Mouse (Mus musculus) brain, embryonic 14.5 days (tissue): ENCODE measurements at regions not wholly inside any gene's neighbourhood (a gene's known extent, or its start where the extent isn't known, plus 50 kb on each side); places are given as distances from the start of the nearest gene placed in this dataset.
"Not testable (repeated sequence)": the region's sequence is repeated elsewhere in the genome, so short reads cannot be mapped to it uniquely, and the experiment has no call there.

Source experiments
- DNase-seq: peaks from one replicate; pipeline ENCODE4 v3.0.0-alpha.2; 2011; ENCODE audit warnings: low read depth
- CTCF ChIP-seq: fragments of 200-500 bp; IDR thresholded peaks from 2 replicates; pipeline ENCODE4 v1.5.1; 2012; ENCODE audit warnings: inconsistent platforms, mild to moderate bottlenecking, moderate library complexity, borderline replicate concordance; ENCODE audit not compliant: insufficient read depth, insufficient read length; ENCODE audit errors: extremely low read depth
- POLR2A ChIP-seq: fragments of 200-500 bp; IDR thresholded peaks from 2 replicates; pipeline ENCODE4 v1.6.1; 2012; ENCODE audit warnings: mild to moderate bottlenecking, inconsistent platforms, borderline replicate concordance; ENCODE audit not compliant: poor library complexity, insufficient read depth, insufficient read length, severe bottlenecking; ENCODE audit errors: extremely low read depth

DNA sequence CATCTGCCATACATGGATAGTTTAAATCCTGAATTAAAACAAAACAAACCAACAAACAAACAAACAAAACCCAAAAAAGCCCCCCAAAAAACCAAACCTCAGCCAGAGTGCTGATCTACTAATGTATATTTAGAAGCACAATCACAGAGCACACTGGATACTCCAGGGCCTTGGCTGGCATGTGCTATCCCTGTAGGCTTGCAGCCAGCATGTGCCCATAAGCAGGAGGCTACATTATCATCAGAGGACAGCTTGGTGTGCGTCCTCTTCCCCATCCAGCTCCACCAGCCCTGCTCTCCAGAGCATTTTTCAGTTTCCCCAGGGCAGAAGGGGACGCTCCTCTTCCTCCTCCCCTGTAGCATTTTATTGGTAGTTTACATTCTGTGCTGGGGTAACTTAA lies 198.9 kb downstream of the Mterf1b start:
- DNase-seq: no peak
- TF ChIP-seq POLR2A: no peak
- TF ChIP-seq CTCF: no peak

DNA sequence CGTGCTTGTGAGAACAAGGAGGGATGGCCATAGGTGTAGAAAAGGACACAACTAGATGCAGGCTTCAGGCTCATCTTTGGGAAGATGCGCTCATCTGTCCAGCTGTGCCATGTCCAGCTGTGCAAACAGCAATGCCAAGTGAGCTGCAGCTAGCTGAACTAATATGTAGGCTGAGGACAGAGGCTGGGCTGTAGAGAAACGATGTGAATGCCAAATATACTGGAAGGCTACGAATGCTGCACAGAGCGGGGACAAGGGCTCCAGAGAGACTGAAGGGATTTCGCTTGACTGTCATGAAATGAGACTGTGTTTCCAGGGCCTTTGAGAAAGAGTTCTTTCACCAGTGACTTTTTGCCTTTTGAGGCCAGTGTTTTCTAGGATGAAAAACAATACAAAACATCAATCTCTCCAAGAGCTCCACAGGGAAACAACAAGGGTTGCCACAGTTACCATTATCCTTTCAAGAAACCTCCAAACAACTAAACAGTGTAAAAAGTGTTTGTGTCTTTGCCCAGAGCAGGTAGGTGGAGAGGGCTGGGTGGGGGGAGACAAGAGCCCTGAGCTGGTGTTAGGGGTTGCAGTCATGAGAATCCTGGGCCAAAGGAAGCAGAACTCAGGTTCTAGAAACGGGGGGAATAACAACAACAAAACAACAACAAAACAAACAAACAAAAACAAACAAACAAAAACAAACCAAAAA lies 202.3 kb downstream of the Mterf1b start:
- DNase-seq: not testable (repeated sequence)

DNA sequence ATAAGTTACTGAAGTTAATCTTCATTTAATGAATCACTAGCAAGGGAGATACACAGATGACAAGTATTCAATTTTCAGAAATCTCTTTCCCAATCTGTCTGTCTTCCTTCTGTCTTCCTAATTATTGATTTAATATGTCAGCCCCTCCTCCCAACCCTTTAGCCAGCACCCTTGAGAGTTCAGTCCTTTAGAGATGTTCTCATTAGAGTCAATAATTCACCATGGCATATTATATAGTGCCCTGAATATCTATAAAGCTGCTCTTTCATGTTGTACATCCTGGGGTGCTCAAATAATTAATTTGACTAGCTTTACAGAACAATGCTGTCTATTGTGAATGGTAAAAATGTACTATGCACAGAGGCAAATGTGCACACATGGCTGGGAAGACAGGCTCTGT lies 205.9 kb downstream of the Mterf1b start:
- no peak for TF ChIP-seq POLR2A
- no peak for TF ChIP-seq CTCF
- DNase-seq: peak; percentile 25

DNA sequence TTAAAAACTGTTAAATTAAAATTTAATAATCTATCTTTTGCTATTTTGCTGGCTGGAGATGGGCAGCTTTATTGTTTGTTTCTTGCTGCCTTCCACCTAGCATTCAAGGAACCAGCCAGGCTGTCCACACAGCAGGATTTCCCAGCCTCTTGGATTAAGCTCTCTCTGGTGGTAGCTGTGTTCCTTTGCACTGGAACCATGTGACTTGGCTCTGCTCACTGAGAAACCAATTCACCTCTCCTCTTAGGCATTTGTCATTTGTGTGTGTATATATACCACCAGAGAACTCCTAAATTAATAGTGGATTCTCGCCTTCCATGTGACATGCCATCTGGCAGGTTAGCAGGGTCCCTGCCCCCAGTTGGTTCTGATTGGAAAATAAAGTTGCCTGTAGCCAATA lies 225.6 kb downstream of the Mterf1b start:
- peak; percentile 26 for DNase-seq
- TF ChIP-seq POLR2A (no peak), CTCF (no peak)
